Mouse (Mus musculus): ENCODE data around the gene Hebp1. TPM values are rescaled to one million over a fixed set of nuclear protein-coding genes. Genes with fewer than 3 reads are reported as not detected.

Hebp1 gene
- polyA plus RNA-seq (2021; fragmentation: Nextera tagmentation) = 50.7 and 54.6 TPM in 2 replicates
- long read RNA-seq, experiment 1, transcript Hebp1-201 (4 exons, 1,058 nt) = major isoform, 46 of 50 reads
- long read RNA-seq, experiment 1, partial matches to known transcripts = 2 of 50 reads
- long read RNA-seq, experiment 1, other reads (novel, unspliced or antisense) = 2 of 50 reads
- long read RNA-seq, experiment 2, partial matches to known transcripts = 0 of 4 reads
- long read RNA-seq, experiment 2, other reads (novel, unspliced or antisense) = 0 of 4 reads

DNA sequence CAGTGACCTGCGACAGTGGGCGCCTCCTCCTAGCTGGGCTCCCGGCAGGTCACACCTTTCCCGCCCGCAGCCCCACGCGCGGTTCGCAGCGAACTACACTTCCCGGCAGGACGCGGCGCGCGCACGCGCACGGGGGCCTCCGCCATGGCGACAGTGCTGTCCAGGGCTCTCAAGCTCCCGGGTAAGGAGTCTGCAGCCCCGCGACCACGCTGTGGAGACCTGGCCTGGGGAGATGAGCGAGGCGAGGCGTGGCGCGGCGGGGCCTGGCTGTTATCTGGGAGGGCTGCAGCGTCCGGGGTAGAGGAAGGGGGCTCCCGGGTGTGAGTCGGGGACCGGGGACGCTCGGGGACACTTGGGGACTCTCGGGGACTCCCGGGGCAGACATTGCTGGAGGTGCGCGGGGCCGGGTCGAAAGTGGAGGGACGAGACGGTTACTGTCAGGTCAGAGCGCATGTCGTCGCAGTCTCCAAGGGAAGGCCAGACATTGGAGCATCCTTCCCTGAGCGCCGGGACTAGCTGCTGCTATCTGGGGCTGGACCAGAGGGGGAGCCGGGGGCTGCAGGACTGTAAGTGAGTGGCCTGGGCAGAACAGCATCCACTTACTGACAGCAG lies at the start of gene Hebp1, which contains the start of gene Fam234b:
TSS of gene Hebp1 (minus strand) at position 102 of the 612 bp plus-strand sequence.
TSS of gene Fam234b (plus strand) at position 57 of the 612 bp plus-strand sequence.

DNA sequence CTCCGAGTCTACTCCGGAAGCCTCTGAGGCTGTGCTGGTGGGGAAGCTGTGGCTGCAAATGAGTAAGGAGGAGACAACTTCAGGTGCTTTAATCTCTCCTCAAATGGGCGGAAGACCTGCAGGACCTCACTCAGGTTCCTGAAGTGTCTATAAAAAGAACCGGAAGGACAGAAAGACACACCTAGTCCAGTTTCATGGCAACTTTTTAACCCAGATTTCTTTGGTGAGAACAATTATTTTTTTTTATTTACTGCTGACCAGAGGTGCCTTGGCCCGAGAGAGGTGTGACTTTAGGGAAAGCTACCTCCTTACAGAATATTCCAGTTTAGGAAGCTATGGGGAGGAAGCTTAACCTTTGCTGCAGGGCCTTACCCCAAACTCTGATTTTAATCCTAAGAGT lies 79.6 kb downstream of the Hebp1 start, which contains the start of gene Gprc5d:
TSS of gene Gprc5d (minus strand) at position 101 of the 400 bp plus-strand sequence.

Other genes with a start within 250 kb of the Hebp1 start
- gene Apold1, start 216.3 kb downstream of the Hebp1 start, polyA plus RNA-seq (2021; fragmentation: Nextera tagmentation) = 1.4 and 1.7 TPM in 2 replicates
- gene Ddx47, start 186.4 kb downstream of the Hebp1 start, polyA plus RNA-seq (2021; fragmentation: Nextera tagmentation) = 30.0 and 30.7 TPM in 2 replicates
- 0.06 and 0.13 TPM in 2 replicates for gene Gprc5a, start 132.4 kb downstream of the Hebp1 start, polyA plus RNA-seq (2021; fragmentation: Nextera tagmentation)
- 0.18 TPM in 2 replicates for gene Gprc5d, start 79.7 kb downstream of the Hebp1 start, polyA plus RNA-seq (2021; fragmentation: Nextera tagmentation)
- 89.5 and 93.7 TPM in 2 replicates for gene Fam234b, start within 50 bp of the Hebp1 start, polyA plus RNA-seq (2021; fragmentation: Nextera tagmentation)
- gene Gsg1, start 56.3 kb upstream of the Hebp1 start, polyA plus RNA-seq (2021; fragmentation: Nextera tagmentation) = 0.77 and 0.79 TPM in 2 replicates
- gene Pbp2, start 112.4 kb upstream of the Hebp1 start, polyA plus RNA-seq (2021; fragmentation: Nextera tagmentation) = not detected in 2 replicates
- 0.19 and 0.29 TPM in 2 replicates for gene Emp1, start 164.5 kb upstream of the Hebp1 start, polyA plus RNA-seq (2021; fragmentation: Nextera tagmentation)